Mouse (Mus musculus) olfactory bulb, adult 2 months (tissue): ENCODE measurements around the gene Mindy4. TPM values are rescaled to one million over a fixed set of nuclear protein-coding genes. Genes with fewer than 3 reads are reported as not detected.

Experiments used
- H3K27ac ChIP-seq: fragments of 200-500 bp; 2 replicates; pipeline ENCODE4 v1.5.1; 2012; ENCODE audit warnings: low read depth, low read length; ENCODE audit not compliant: insufficient read depth
- H3K4me1 ChIP-seq: fragments of 200-500 bp; 2 replicates; pipeline ENCODE4 v1.6.1; 2012; ENCODE audit warnings: low read length; ENCODE audit not compliant: control insufficient read depth, insufficient read depth
- H3K4me3 ChIP-seq: fragments of 200-500 bp; 2 replicates; pipeline ENCODE4 v1.5.1; 2012; ENCODE audit warnings: mild to moderate bottlenecking, low read depth, low read length, moderate library complexity; ENCODE audit not compliant: insufficient read depth
- CTCF ChIP-seq: fragments of 200-500 bp; IDR thresholded peaks from 2 replicates; pipeline ENCODE4 v1.5.1; 2012; ENCODE audit warnings: low read depth, mild to moderate bottlenecking, low read length, moderate library complexity; ENCODE audit not compliant: insufficient read depth
- POLR2A ChIP-seq: fragments of 200-500 bp; IDR thresholded peaks from 2 replicates; pipeline ENCODE4 v1.6.1; 2012; ENCODE audit warnings: mild to moderate bottlenecking, low read depth, low read length, moderate library complexity; ENCODE audit not compliant: insufficient read depth
- WGBS: fragments of 180-500 bp; shearing (Covaris S2); methylation state at CpG from one replicate; pipeline ENCODE4 v1.1.7; 2018; 5-methylcytosine and 5-hydroxymethylcytosine counted together
- polyA plus RNA-seq: library from polyadenylated mRNA; stranded (reverse); fragments of >200 nt; gene quantifications from 2 replicates; pipeline ENCODE4 v1.2.4, GENCODE M21; 2012; ENCODE audit warnings: low replicate concordance; ENCODE audit not compliant: missing spikeins, insufficient read depth, insufficient read length

The Mindy4 gene
- polyA plus RNA-seq, 1 experiment = not detected

GRCm38 (mm10) chr6:55347711-55348571 is 144.8 kb downstream of the Mindy4 start:
- 90% methylated on average over 5 of the region's 5 CpGs for WGBS
- no peak for TF ChIP-seq CTCF
- no peak for TF ChIP-seq POLR2A
- no peak overlapping the region for H3K4me3 ChIP-seq
- peaks cover 7% of the 10 kb centered on the region for H3K4me1 ChIP-seq
- no peak overlapping the region for H3K27ac ChIP-seq

- H3K4me3 ChIP-seq = no peak overlapping the region
- H3K27ac ChIP-seq = no peak overlapping the region
- 83% methylated on average over 4 of the region's 4 CpGs for WGBS
- TF ChIP-seq POLR2A = no peak
- TF ChIP-seq CTCF = no peak
- H3K4me1 ChIP-seq = peaks cover 7% of the 10 kb centered on the region
Observed at GRCm38 (mm10) chr6:55349231-55349630, 146.0 kb downstream of the Mindy4 start.

- 95% methylated on average over 6 of the region's 6 CpGs for WGBS
- Histone ChIP-seq H3K27ac (no peak overlapping the region), H3K4me3 (no peak overlapping the region), H3K4me1 (no peaks in the 10 kb centered on the region)
- no peak for TF ChIP-seq POLR2A
- TF ChIP-seq CTCF = no peak
Observed at GRCm38 (mm10) chr6:55350383-55350952, 147.3 kb downstream of the Mindy4 start.

- Histone ChIP-seq H3K4me3 (no peak overlapping the region), H3K4me1 (no peaks in the 10 kb centered on the region), H3K27ac (no peak overlapping the region)
- 85% methylated on average over 7 of the region's 7 CpGs for WGBS
- TF ChIP-seq POLR2A (no peak), CTCF (no peak)
Observed at GRCm38 (mm10) chr6:55351712-55352111, 148.5 kb downstream of the Mindy4 start.

- H3K27ac ChIP-seq = no peak overlapping the region
- peaks cover 4% of the 10 kb centered on the region; the same call in 1 of the 2 replicates for H3K4me1 ChIP-seq
- no peak overlapping the region for H3K4me3 ChIP-seq
- no peak for TF ChIP-seq POLR2A
- no peak for TF ChIP-seq CTCF
- 86% methylated on average over 12 of the region's 12 CpGs for WGBS
Observed at GRCm38 (mm10) chr6:55353711-55354445, 150.7 kb downstream of the Mindy4 start.

- WGBS = 88% methylated on average over 4 of the region's 4 CpGs
- no peak overlapping the region for H3K4me3 ChIP-seq
Observed at GRCm38 (mm10) chr6:55354456-55355117, 151.4 kb downstream of the Mindy4 start.

GRCm38 (mm10) chr6:55355575-55355974 is 152.4 kb downstream of the Mindy4 start:
- TF ChIP-seq CTCF (no peak), POLR2A (no peak)
- 89% methylated on average over 7 of the region's 7 CpGs for WGBS
- no peak overlapping the region for H3K27ac ChIP-seq
- no peak overlapping the region for H3K4me3 ChIP-seq
- H3K4me1 ChIP-seq = peaks cover 4% of the 10 kb centered on the region; the same call in 1 of the 2 replicates

More at GRCm38 (mm10) chr6:55354456-55355117, 151.4 kb downstream of the Mindy4 start:
- TF ChIP-seq CTCF = no peak
- TF ChIP-seq POLR2A = no peak
- Histone ChIP-seq H3K4me1 (peaks cover 4% of the 10 kb centered on the region; the same call in 1 of the 2 replicates), H3K27ac (no peak overlapping the region)

- TF ChIP-seq POLR2A (no peak), CTCF (no peak)
- Histone ChIP-seq H3K4me1 (peaks cover 4% of the 10 kb centered on the region; the same call in 1 of the 2 replicates), H3K27ac (no peak overlapping the region), H3K4me3 (no peak overlapping the region)
- WGBS = 75% methylated on average over 5 of the region's 5 CpGs
Observed at GRCm38 (mm10) chr6:55356017-55356703, 153.0 kb downstream of the Mindy4 start.
